Mouse (Mus musculus): ENCODE results near the gene Myo18a.

DNA sequence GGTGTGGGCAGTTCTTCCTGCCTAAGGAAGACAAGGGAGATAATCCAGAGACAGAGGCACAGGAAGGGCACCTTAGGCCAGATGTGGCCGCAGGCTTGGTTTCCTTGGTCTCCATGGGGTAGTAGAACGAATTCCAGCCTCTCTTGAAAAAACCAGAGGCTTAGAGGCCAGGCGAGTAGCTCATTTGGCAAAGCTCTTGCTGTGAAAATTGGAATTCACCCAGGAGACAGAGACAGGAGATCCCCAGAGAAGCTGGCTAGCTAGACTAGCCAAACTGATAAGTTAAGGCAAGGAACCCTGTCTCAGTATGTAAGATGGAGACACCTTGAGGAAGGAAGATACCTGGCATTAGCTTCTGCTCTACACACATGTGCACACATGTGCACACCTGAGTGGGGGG, 63.3 kb downstream of the Myo18a start:
- no peak for TF ChIP-seq CTCF (IDR thresholded peaks at IDR 0.05)
- TF ChIP-seq EP300 (IDR thresholded peaks at IDR 0.05): no peak

Data from lung, postnatal 0 days (tissue).